Mouse (Mus musculus): ENCODE measurements around the gene Mrps30. TPM values are rescaled to one million over a fixed set of nuclear protein-coding genes. Genes with fewer than 3 reads are reported as not detected.
"Not testable (repeated sequence)": the region's sequence is repeated elsewhere in the genome, so short reads cannot be mapped to it uniquely, and the experiment has no call there.

The Mrps30 gene
- polyA plus RNA-seq, 1 experiment from 2014 or later = 33.5 TPM

GRCm38 (mm10) chr13:118395803-118396202, 8.8 kb upstream of the Mrps30 start:
- H3K9ac ChIP-seq (ENCODE audit: low read length) = no peak overlapping the region
- H3K4me3 ChIP-seq (ENCODE audit: control insufficient read depth in 1 of 2, insufficient read depth in 1 of 2, low read depth in 1 of 2, low read length in 2 of 2) = no peak overlapping the region
- no peaks in the 10 kb centered on the region for H3K9me3 ChIP-seq (ENCODE audit: control insufficient read depth, low read length)
- no peak overlapping the region for H3K4me2 ChIP-seq (ENCODE audit: low read length)
- 74% methylated on average over 3 of the region's 3 CpGs for WGBS
- no peaks in the 10 kb centered on the region for H3K4me1 ChIP-seq (ENCODE audit: control insufficient read depth in 2 of 2, insufficient read depth in 2 of 2, low read length in 2 of 2)
- no peak overlapping the region for H3K27ac ChIP-seq (replicated peaks in 1 of 2; ENCODE audit: control insufficient read depth in 1 of 2, insufficient read depth in 1 of 2, low read depth in 2 of 2, low read length in 2 of 2)
- H3K36me3 ChIP-seq (ENCODE audit: control insufficient read depth, insufficient read depth, low read length) = no peaks in the 10 kb centered on the region
- ATAC-seq (ENCODE audit: insufficient number of reproducible peaks, insufficient read depth, low FRiP score, low read depth) = no peak
- H3K27me3 ChIP-seq (ENCODE audit: control insufficient read depth, insufficient read depth, low read length) = no peaks in the 10 kb centered on the region

- not testable (repeated sequence) for H3K9ac ChIP-seq (ENCODE audit: low read length); H3K9me3 ChIP-seq (ENCODE audit: control insufficient read depth, low read length); H3K27ac ChIP-seq (replicated peaks in 1 of 2; ENCODE audit: control insufficient read depth in 1 of 2, insufficient read depth in 1 of 2, low read depth in 2 of 2, low read length in 2 of 2); H3K4me1 ChIP-seq (ENCODE audit: control insufficient read depth in 2 of 2, insufficient read depth in 2 of 2, low read length in 2 of 2); H3K27me3 ChIP-seq (ENCODE audit: control insufficient read depth, insufficient read depth, low read length)
- peak overlapping the region; percentile 89 to 92 for H3K4me3 ChIP-seq (ENCODE audit: control insufficient read depth in 1 of 2, insufficient read depth in 1 of 2, low read depth in 1 of 2, low read length in 2 of 2)
- H3K36me3 ChIP-seq (ENCODE audit: control insufficient read depth, insufficient read depth, low read length) = peaks cover 27% of the 10 kb centered on the region
- peak overlapping the region; percentile 60 for H3K4me2 ChIP-seq (ENCODE audit: low read length)
- ATAC-seq (ENCODE audit: insufficient number of reproducible peaks, insufficient read depth, low FRiP score, low read depth) = 0 out of 2 replicates have a peak, but pooled peaks have one; percentile 11
- WGBS = 7% methylated on average over 10 of the region's 10 CpGs
Observed at GRCm38 (mm10) chr13:118387448-118387801, 373 bp upstream of the Mrps30 start.

- Histone ChIP-seq H3K27ac (replicated peaks in 1 of 2; ENCODE audit: control insufficient read depth in 1 of 2, insufficient read depth in 1 of 2, low read depth in 2 of 2, low read length in 2 of 2) (no peak overlapping the region), H3K9me3 (ENCODE audit: control insufficient read depth, low read length) (no peaks in the 10 kb centered on the region), H3K4me3 (ENCODE audit: control insufficient read depth in 1 of 2, insufficient read depth in 1 of 2, low read depth in 1 of 2, low read length in 2 of 2) (no peak overlapping the region), H3K36me3 (ENCODE audit: control insufficient read depth, insufficient read depth, low read length) (peaks cover 76% of the 10 kb centered on the region), H3K27me3 (ENCODE audit: control insufficient read depth, insufficient read depth, low read length) (no peaks in the 10 kb centered on the region), H3K4me1 (ENCODE audit: control insufficient read depth in 2 of 2, insufficient read depth in 2 of 2, low read length in 2 of 2) (peaks cover 0 to under 1% of the 10 kb centered on the region in 2 experiments; a peak in 1 of 4 replicates), H3K4me2 (ENCODE audit: low read length) (no peak overlapping the region), H3K9ac (ENCODE audit: low read length) (no peak overlapping the region)
- ATAC-seq (ENCODE audit: insufficient number of reproducible peaks, insufficient read depth, low FRiP score, low read depth) = no peak
- WGBS = 75% methylated on average over 10 of the region's 10 CpGs
Observed at GRCm38 (mm10) chr13:118380381-118380780, 6.7 kb downstream of the Mrps30 start.

GRCm38 (mm10) chr13:118379155-118379554, 7.9 kb downstream of the Mrps30 start:
- Histone ChIP-seq H3K36me3 (ENCODE audit: control insufficient read depth, insufficient read depth, low read length) (peaks cover 66% of the 10 kb centered on the region), H3K9ac (ENCODE audit: low read length) (no peak overlapping the region), H3K9me3 (ENCODE audit: control insufficient read depth, low read length) (no peaks in the 10 kb centered on the region), H3K27me3 (ENCODE audit: control insufficient read depth, insufficient read depth, low read length) (no peaks in the 10 kb centered on the region), H3K4me1 (ENCODE audit: control insufficient read depth in 2 of 2, insufficient read depth in 2 of 2, low read length in 2 of 2) (no peaks in the 10 kb centered on the region), H3K4me2 (ENCODE audit: low read length) (no peak overlapping the region), H3K4me3 (ENCODE audit: control insufficient read depth in 1 of 2, insufficient read depth in 1 of 2, low read depth in 1 of 2, low read length in 2 of 2) (no peak overlapping the region), H3K27ac (replicated peaks in 1 of 2; ENCODE audit: control insufficient read depth in 1 of 2, insufficient read depth in 1 of 2, low read depth in 2 of 2, low read length in 2 of 2) (no peak overlapping the region)
- WGBS = 69% methylated on average over 1 of the region's 1 CpGs
- no peak for ATAC-seq (ENCODE audit: insufficient number of reproducible peaks, insufficient read depth, low FRiP score, low read depth)

GRCm38 (mm10) chr13:118372871-118373270, 14.2 kb downstream of the Mrps30 start:
- Histone ChIP-seq H3K27ac (replicated peaks in 1 of 2; ENCODE audit: control insufficient read depth in 1 of 2, insufficient read depth in 1 of 2, low read depth in 2 of 2, low read length in 2 of 2) (no peak overlapping the region), H3K4me1 (ENCODE audit: control insufficient read depth in 2 of 2, insufficient read depth in 2 of 2, low read length in 2 of 2) (no peaks in the 10 kb centered on the region), H3K27me3 (ENCODE audit: control insufficient read depth, insufficient read depth, low read length) (no peaks in the 10 kb centered on the region), H3K9ac (ENCODE audit: low read length) (no peak overlapping the region), H3K36me3 (ENCODE audit: control insufficient read depth, insufficient read depth, low read length) (peaks cover 8% of the 10 kb centered on the region), H3K4me2 (ENCODE audit: low read length) (no peak overlapping the region), H3K4me3 (ENCODE audit: control insufficient read depth in 1 of 2, insufficient read depth in 1 of 2, low read depth in 1 of 2, low read length in 2 of 2) (no peak overlapping the region), H3K9me3 (ENCODE audit: control insufficient read depth, low read length) (no peaks in the 10 kb centered on the region)
- 42% methylated on average over 4 of the region's 4 CpGs for WGBS
- ATAC-seq (ENCODE audit: insufficient number of reproducible peaks, insufficient read depth, low FRiP score, low read depth) = no peak

GRCm38 (mm10) chr13:118365774-118366173, 21.3 kb downstream of the Mrps30 start:
- no peak for ATAC-seq (ENCODE audit: insufficient number of reproducible peaks, insufficient read depth, low FRiP score, low read depth)
- H3K4me3 ChIP-seq (ENCODE audit: control insufficient read depth in 1 of 2, insufficient read depth in 1 of 2, low read depth in 1 of 2, low read length in 2 of 2) = no peak overlapping the region
- H3K9me3 ChIP-seq (ENCODE audit: control insufficient read depth, low read length) = no peaks in the 10 kb centered on the region
- WGBS = 70% methylated on average over 1 of the region's 1 CpGs
- no peaks in the 10 kb centered on the region for H3K27me3 ChIP-seq (ENCODE audit: control insufficient read depth, insufficient read depth, low read length)
- no peak overlapping the region for H3K4me2 ChIP-seq (ENCODE audit: low read length)
- no peak overlapping the region for H3K9ac ChIP-seq (ENCODE audit: low read length)
- H3K27ac ChIP-seq (replicated peaks in 1 of 2; ENCODE audit: control insufficient read depth in 1 of 2, insufficient read depth in 1 of 2, low read depth in 2 of 2, low read length in 2 of 2) = no peak overlapping the region
- H3K36me3 ChIP-seq (ENCODE audit: control insufficient read depth, insufficient read depth, low read length) = no peaks in the 10 kb centered on the region
- no peaks in the 10 kb centered on the region for H3K4me1 ChIP-seq (ENCODE audit: control insufficient read depth in 2 of 2, insufficient read depth in 2 of 2, low read length in 2 of 2)

- Histone ChIP-seq H3K4me1 (ENCODE audit: control insufficient read depth in 2 of 2, insufficient read depth in 2 of 2, low read length in 2 of 2) (no peaks in the 10 kb centered on the region), H3K9ac (ENCODE audit: low read length) (no peak overlapping the region), H3K36me3 (ENCODE audit: control insufficient read depth, insufficient read depth, low read length) (no peaks in the 10 kb centered on the region), H3K9me3 (ENCODE audit: control insufficient read depth, low read length) (no peaks in the 10 kb centered on the region), H3K4me3 (ENCODE audit: control insufficient read depth in 1 of 2, insufficient read depth in 1 of 2, low read depth in 1 of 2, low read length in 2 of 2) (no peak overlapping the region), H3K4me2 (ENCODE audit: low read length) (no peak overlapping the region), H3K27ac (replicated peaks in 1 of 2; ENCODE audit: control insufficient read depth in 1 of 2, insufficient read depth in 1 of 2, low read depth in 2 of 2, low read length in 2 of 2) (no peak overlapping the region), H3K27me3 (ENCODE audit: control insufficient read depth, insufficient read depth, low read length) (no peaks in the 10 kb centered on the region)
- WGBS = 85% methylated on average over 6 of the region's 6 CpGs
- ATAC-seq (ENCODE audit: insufficient number of reproducible peaks, insufficient read depth, low FRiP score, low read depth) = no peak
Observed at GRCm38 (mm10) chr13:118363342-118363741, 23.7 kb downstream of the Mrps30 start.

GRCm38 (mm10) chr13:118350870-118351269, 36.2 kb downstream of the Mrps30 start:
- H3K4me3 ChIP-seq (ENCODE audit: control insufficient read depth in 1 of 2, insufficient read depth in 1 of 2, low read depth in 1 of 2, low read length in 2 of 2) = no peak overlapping the region
- no peak for ATAC-seq (ENCODE audit: insufficient number of reproducible peaks, insufficient read depth, low FRiP score, low read depth)
- H3K9me3 ChIP-seq (ENCODE audit: control insufficient read depth, low read length) = no peaks in the 10 kb centered on the region
- no peaks in the 10 kb centered on the region for H3K36me3 ChIP-seq (ENCODE audit: control insufficient read depth, insufficient read depth, low read length)
- no peaks in the 10 kb centered on the region for H3K27me3 ChIP-seq (ENCODE audit: control insufficient read depth, insufficient read depth, low read length)
- 82% methylated on average over 10 of the region's 10 CpGs for WGBS
- no peak overlapping the region for H3K27ac ChIP-seq (replicated peaks in 1 of 2; ENCODE audit: control insufficient read depth in 1 of 2, insufficient read depth in 1 of 2, low read depth in 2 of 2, low read length in 2 of 2)
- H3K9ac ChIP-seq (ENCODE audit: low read length) = no peak overlapping the region
- H3K4me1 ChIP-seq (ENCODE audit: control insufficient read depth in 2 of 2, insufficient read depth in 2 of 2, low read length in 2 of 2) = no peaks in the 10 kb centered on the region
- no peak overlapping the region for H3K4me2 ChIP-seq (ENCODE audit: low read length)

Measured in heart, embryonic 14.5 days (tissue).